9 mouse cellular contexts compared by ENCODE assay signal in genomic region chr8:4656536-4656935, GRCm38 (mm10). TPM values are rescaled to one million over a fixed set of nuclear protein-coding genes. Genes with fewer than 3 reads are reported as not detected.
DNase-seq lines count a peak whose midpoint lies in the region; ATAC-seq and TF ChIP-seq lines count a peak whose summit lies in the region.
"Had no signal": no experiment of that assay in that cellular context is flagged by ENCODE, and none has a peak within 500 bp of the region (broad histone marks: within the 10 kb centered on the region; RNA-seq: fewer than 3 reads in every experiment).

No protein-coding gene starts in this region.

- no peaks in the 10 kb centered on the region for H3K4me1 ChIP-seq in heart, adult 2 months (ENCODE audit: control insufficient read depth, insufficient read depth, low read length)
- H3K4me1 ChIP-seq in heart, embryonic 11.5 days (ENCODE audit: control insufficient read depth, insufficient read depth, low read length), result no peaks in the 10 kb centered on the region
- no peaks in the 10 kb centered on the region for H3K4me1 ChIP-seq in forebrain, embryonic 15.5 days
- H3K4me1 ChIP-seq: neural tube, embryonic 13.5 days had no signal

- ATAC-seq in heart, embryonic 11.5 days (replicated peaks; ENCODE audit: insufficient number of reproducible peaks, low FRiP score, low TSS enrichment), result no peak
- ATAC-seq in forebrain, embryonic 15.5 days (replicated peaks), result no peak

- WGBS in heart, adult 2 months, result 80% methylated on average over 7 of the region's 7 CpGs
- 80% methylated on average over 7 of the region's 7 CpGs for whole genome bisulfite sequencing in heart, embryonic 11.5 days (ENCODE audit: insufficient replicate concordance)
- 82% methylated on average over 7 of the region's 7 CpGs for WGBS in forebrain, embryonic 15.5 days

- no peak overlapping the region for H3K27ac ChIP-seq in heart, adult 2 months
- H3K27ac ChIP-seq in heart, embryonic 11.5 days (ENCODE audit: low read depth, low read length), result no peak overlapping the region
- H3K27ac ChIP-seq in forebrain, embryonic 15.5 days (replicated peaks), result no peak overlapping the region
- H3K27ac ChIP-seq: neural tube, embryonic 13.5 days had no signal

- peak; percentile 20 to 24 for DNase-seq in heart, adult 2 months
- peak; percentile 87 for DNase-seq in 416B (ENCODE audit: low read depth)
- peak; percentile 90 for DNase-seq in ZHBTc4 (ENCODE audit: low read depth, low spot score)
- peak; percentile 68 for DNase-seq in induced T-regulatory cell, adult 2 months (ENCODE audit: low read depth)
- DNase-seq in thymus, postnatal 14 days, result peak; percentile 58
- no peak for DNase-seq in ovary, postnatal 10 days (ENCODE audit: low spot score)

- TF ChIP-seq CTCF in heart, adult 2 months (IDR thresholded peaks at IDR 0.05), result no peak

- H3K79me2 ChIP-seq in heart, adult 2 months (replicated peaks; ENCODE audit: control insufficient read depth, insufficient read depth, low read length), result no peaks in the 10 kb centered on the region

- H3K9ac ChIP-seq in heart, adult 2 months (ENCODE audit: low read depth, low read length), result no peak overlapping the region
- H3K9ac ChIP-seq in heart, embryonic 11.5 days (ENCODE audit: low read depth, low read length), result no peak overlapping the region
- no peak overlapping the region for H3K9ac ChIP-seq in forebrain, embryonic 15.5 days (replicated peaks)
- H3K9ac ChIP-seq: neural tube, embryonic 13.5 days had no signal

- no peak overlapping the region for H3K4me3 ChIP-seq in heart, adult 2 months
- H3K4me3 ChIP-seq in heart, embryonic 11.5 days (ENCODE audit: low read depth, low read length), result no peak overlapping the region
- no peak overlapping the region for H3K4me3 ChIP-seq in forebrain, embryonic 15.5 days
- H3K4me3 ChIP-seq: neural tube, embryonic 13.5 days had no signal

- no peak for TF ChIP-seq EP300 in heart, adult 2 months (IDR thresholded peaks at IDR 0.05; ENCODE audit: insufficient read depth, low read depth, low read length)

- no peaks in the 10 kb centered on the region for H3K27me3 ChIP-seq in heart, adult 2 months (ENCODE audit: control insufficient read depth, insufficient read depth, low read length)
- H3K27me3 ChIP-seq in heart, embryonic 11.5 days (ENCODE audit: control insufficient read depth, insufficient read depth, low read length), result no peaks in the 10 kb centered on the region
- H3K27me3 ChIP-seq in forebrain, embryonic 15.5 days, result no peaks in the 10 kb centered on the region
- H3K27me3 ChIP-seq: neural tube, embryonic 13.5 days had no signal

- H3K36me3 ChIP-seq in heart, adult 2 months (ENCODE audit: control insufficient read depth, insufficient read depth, low read length), result no peaks in the 10 kb centered on the region
- no peaks in the 10 kb centered on the region for H3K36me3 ChIP-seq in heart, embryonic 11.5 days (ENCODE audit: control insufficient read depth, insufficient read depth, low read length)
- H3K36me3 ChIP-seq in forebrain, embryonic 15.5 days, result no peaks in the 10 kb centered on the region
- H3K36me3 ChIP-seq: neural tube, embryonic 13.5 days had no signal

- no peaks in the 10 kb centered on the region for H3K9me3 ChIP-seq in heart, embryonic 11.5 days (replicated peaks; ENCODE audit: control insufficient read depth, low read length)
- H3K9me3 ChIP-seq in forebrain, embryonic 15.5 days, result no peaks in the 10 kb centered on the region
- H3K9me3 ChIP-seq: neural tube, embryonic 13.5 days had no signal

- intact Hi-C loops in heart, adult 2 months (cut with DNase I), result no loop called here

- no peak for TF ChIP-seq POLR2A in heart, adult 2 months (IDR thresholded peaks at IDR 0.05; ENCODE audit: insufficient read depth, low read depth, low read length)

- no peak overlapping the region for H3K4me2 ChIP-seq in heart, embryonic 11.5 days
- no peak overlapping the region for H3K4me2 ChIP-seq in forebrain, embryonic 15.5 days (replicated peaks)
- H3K4me2 ChIP-seq: neural tube, embryonic 13.5 days had no signal

RNA-seq across cellular contexts. Expression of gene Zfp958, which starts 43.6 kb away (rescaled TPM):
- 10 to 100 TPM in 1 of 2 experiments, 1 to 10 TPM in 1; 6.8 to 10.0 TPM for total RNA-seq in heart, adult 2 months (2021)
- polyA plus RNA-seq in heart, adult 2 months (2012; rRNA removed), result 0.94 and 3.1 TPM in 2 replicates
- 10.8 and 11.2 TPM in 2 replicates for polyA plus RNA-seq in heart, embryonic 11.5 days (2014; fragmentation: Nextera tagmentation; extraction: Ambion mirVana)
- 17.2 and 20.8 TPM in 2 replicates for polyA plus RNA-seq in forebrain, embryonic 15.5 days (2015; fragmentation: Nextera tagmentation; extraction: Ambion mirVana)
